Mouse (Mus musculus): ENCODE results near the gene Rock2.
"Not testable (repeated sequence)": the region's sequence is repeated elsewhere in the genome, so short reads cannot be mapped to it uniquely, and the experiment has no call there.

The Rock2 gene

GRCm38 (mm10) chr12:17000628-17001027 lies 105.9 kb downstream of the Rock2 start:
- DNase-seq (ENCODE audit: low read depth) = peak; percentile 46

- no peak for DNase-seq (ENCODE audit: low read depth)
Observed at GRCm38 (mm10) chr12:17001211-17001610, 106.5 kb downstream of the Rock2 start.

- no peak for DNase-seq (ENCODE audit: low read depth)
Observed at GRCm38 (mm10) chr12:17009466-17009865, 114.8 kb downstream of the Rock2 start.

- peak; percentile 90 for DNase-seq (ENCODE audit: low read depth)
Observed at GRCm38 (mm10) chr12:17011100-17011870, 116.6 kb downstream of the Rock2 start, which contains the start of gene 2410004P03Rik. 2410004P03Rik (minus strand) TSS chr12:17011727.

GRCm38 (mm10) chr12:17012067-17012899 lies 117.6 kb downstream of the Rock2 start:
- no peak for DNase-seq (ENCODE audit: low read depth)

- DNase-seq (ENCODE audit: low read depth) = no peak
Observed at GRCm38 (mm10) chr12:17015711-17016110, 121.0 kb downstream of the Rock2 start.

GRCm38 (mm10) chr12:17018468-17018867 lies 123.8 kb downstream of the Rock2 start:
- DNase-seq (ENCODE audit: low read depth) = peak; percentile 82

GRCm38 (mm10) chr12:17021125-17021524 lies 126.4 kb downstream of the Rock2 start:
- not testable (repeated sequence) for DNase-seq (ENCODE audit: low read depth)

GRCm38 (mm10) chr12:17022145-17022544 lies 127.5 kb downstream of the Rock2 start:
- no peak for DNase-seq (ENCODE audit: low read depth)

- no peak for DNase-seq (ENCODE audit: low read depth)
Observed at GRCm38 (mm10) chr12:17024554-17025110, 129.9 kb downstream of the Rock2 start.

- DNase-seq (ENCODE audit: low read depth) = peak; percentile 89
Observed at GRCm38 (mm10) chr12:17032694-17033463, 138.2 kb downstream of the Rock2 start.

GRCm38 (mm10) chr12:17033464-17033841 lies 138.8 kb downstream of the Rock2 start:
- peak; percentile 62 for DNase-seq (ENCODE audit: low read depth)

GRCm38 (mm10) chr12:17034671-17035070 lies 140.0 kb downstream of the Rock2 start:
- no peak for DNase-seq (ENCODE audit: low read depth)

GRCm38 (mm10) chr12:17035128-17035527 lies 140.4 kb downstream of the Rock2 start:
- DNase-seq (ENCODE audit: low read depth) = peak; percentile 73

- DNase-seq (ENCODE audit: low read depth) = no peak
Observed at GRCm38 (mm10) chr12:17036532-17036931, 141.8 kb downstream of the Rock2 start.

GRCm38 (mm10) chr12:17037053-17037610 lies 142.4 kb downstream of the Rock2 start:
- DNase-seq (ENCODE audit: low read depth) = no peak
